Mouse (Mus musculus) monocyte, adult 59 days (primary cell): Measurements from ENCODE around the gene Kcnmb3. TPM values are rescaled to one million over a fixed set of nuclear protein-coding genes. Genes with fewer than 3 reads are reported as not detected.

Source experiments
- total RNA-seq, 2 experiments: library from RNA; stranded (reverse); gene quantifications; one replicate each; pipeline ENCODE4 v1.2.4; 2023

Kcnmb3 gene
- under 1 TPM in 1 of 2 experiments, not detected in 1; 0.82 TPM for total RNA-seq

DNA sequence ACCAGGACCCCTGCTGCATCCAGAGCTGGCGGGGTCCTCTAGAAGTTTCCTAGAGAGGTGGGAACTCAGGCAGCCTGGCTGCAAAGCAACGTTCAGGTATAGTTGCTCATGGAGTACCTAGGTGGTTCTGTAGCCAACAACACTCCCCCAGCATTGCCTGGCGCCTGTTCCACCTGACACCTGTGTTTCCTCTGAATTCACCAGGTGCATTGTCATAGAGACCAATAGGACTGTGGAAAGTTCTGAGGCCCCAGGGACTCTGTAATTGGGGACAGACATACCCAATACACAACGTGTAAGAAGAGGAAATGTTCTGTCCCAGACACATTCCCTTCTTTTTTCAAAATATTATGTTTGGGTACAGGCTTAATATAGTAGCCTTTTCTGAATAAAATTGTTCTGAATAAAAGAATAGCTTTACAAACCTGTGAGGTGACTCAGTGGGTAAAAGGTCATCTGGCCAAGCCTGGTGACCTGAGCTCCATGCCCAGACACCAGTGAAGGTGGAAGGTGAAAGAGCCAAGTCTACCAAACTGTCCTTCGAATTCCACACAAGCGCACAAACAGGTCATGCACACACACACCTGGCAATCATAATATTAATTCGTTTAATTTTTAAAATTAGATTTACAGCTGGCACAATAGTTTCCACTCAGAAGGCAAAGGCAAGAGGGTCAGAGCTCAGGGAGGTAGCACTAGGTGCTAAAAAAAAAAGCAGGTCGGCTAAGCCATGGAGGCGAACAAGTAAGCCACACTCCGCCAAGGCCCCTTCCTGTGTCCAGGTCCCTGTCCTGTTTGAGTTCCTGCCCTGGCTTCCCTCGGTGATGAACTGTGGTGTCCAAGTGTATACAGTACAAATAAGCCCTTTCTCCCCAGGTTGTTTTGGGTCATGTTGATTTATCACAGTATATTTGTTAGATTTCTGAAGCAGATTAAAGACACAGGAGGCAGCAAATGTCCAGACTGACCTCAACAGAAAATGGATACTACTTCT is at the start of gene Kcnmb3:
Gene Kcnmb3 (minus strand): TSS at position 135 of the 994 bp plus-strand sequence.

DNA sequence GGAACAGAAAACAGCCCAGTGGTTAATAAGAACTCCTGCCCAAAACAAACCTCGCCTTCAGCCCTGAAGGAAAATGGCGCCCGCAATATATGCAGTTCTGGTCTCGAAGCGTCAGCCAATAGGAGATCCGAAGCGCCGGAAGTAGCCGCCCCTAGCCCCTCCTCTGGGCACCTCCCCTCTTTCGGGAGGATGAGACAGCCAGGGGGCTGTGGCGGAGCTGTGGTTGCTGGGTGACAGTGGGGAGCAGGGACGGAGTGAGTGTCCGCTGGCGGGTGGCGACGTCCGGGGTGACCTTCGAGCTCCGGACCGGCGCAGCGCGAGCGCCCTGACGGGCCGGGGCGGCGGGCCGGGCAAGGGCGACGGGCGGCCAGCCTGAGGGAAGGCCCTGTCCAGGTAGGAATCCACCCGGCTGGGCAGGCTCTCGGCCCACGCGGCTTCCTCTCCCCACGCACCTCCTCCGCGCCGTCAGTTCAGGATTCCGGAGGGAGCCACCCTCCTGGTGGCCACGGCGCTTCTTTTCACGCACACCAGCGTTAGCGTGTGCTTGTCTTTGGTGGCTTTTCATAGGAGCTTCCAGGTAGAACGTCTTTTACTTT is 37.4 kb upstream of the Kcnmb3 start, which contains the start of gene Mfn1:
Gene Mfn1 (plus strand): TSS at position 163 of the 596 bp plus-strand sequence.

DNA sequence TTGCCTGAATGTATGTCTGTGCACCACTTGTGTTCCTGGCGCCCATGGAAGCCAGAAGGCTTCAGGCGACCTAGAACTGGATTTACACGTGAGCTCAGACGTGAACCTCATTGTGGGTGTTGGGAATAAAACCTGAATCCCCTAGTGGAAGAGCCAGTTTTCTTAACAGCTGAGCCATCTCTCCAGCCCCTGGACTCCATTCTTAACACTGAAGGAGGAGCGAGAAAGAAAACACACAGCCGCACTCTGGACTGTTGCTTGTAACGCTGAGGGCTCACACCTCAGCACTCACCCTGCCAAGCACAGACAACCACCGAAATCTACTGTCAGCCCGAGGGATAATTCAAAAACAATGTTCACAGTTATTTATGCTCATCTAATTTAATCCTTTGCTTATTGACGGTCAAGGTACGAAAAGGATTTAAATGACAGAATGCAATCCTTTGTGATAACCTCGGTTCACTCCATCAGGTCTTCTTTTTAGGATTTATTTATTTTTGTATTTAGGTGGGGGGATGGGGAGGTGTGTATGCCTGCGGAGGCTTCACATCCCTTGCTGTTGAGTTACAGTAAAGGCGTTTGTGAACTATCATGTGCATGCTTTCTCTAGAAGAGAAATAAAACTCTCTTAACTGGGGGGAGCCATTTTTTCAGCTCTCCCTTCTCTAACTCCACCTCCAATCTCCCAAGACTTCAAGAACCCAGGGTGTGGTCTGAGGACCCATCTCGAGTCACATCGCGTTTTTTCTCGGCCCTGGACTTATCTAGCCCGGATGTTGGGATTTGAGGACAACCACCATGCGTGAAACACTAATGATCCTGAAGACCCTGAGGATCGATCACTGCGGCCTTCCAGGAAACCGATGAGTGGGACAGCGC is 17.7 kb upstream of the Kcnmb3 start, which contains the start of gene Zfp639:
Gene Zfp639 (plus strand): TSS at position 764 of the 879 bp plus-strand sequence.

Other genes with a start within 250 kb of the Kcnmb3 start
- gene Zmat3, start 126.2 kb downstream of the Kcnmb3 start, total RNA-seq = 1 to 10 TPM; 5.0 to 7.0 TPM
- 10 to 100 TPM; 50.4 to 54.1 TPM for gene Pik3ca, start 94.6 kb downstream of the Kcnmb3 start, total RNA-seq
- gene Zfp639, start 18.0 kb upstream of the Kcnmb3 start, total RNA-seq = 10 to 100 TPM; 23.0 to 26.0 TPM
- 10 to 100 TPM; 32.2 to 40.7 TPM for gene Mfn1, start 37.2 kb upstream of the Kcnmb3 start, total RNA-seq
- gene Gnb4, start 124.4 kb upstream of the Kcnmb3 start, total RNA-seq = 10 to 100 TPM; 37.3 to 42.2 TPM
- 10 to 100 TPM; 37.3 to 38.4 TPM for gene Actl6a, start 214.1 kb upstream of the Kcnmb3 start, total RNA-seq
- gene Ndufb5, start 244.8 kb upstream of the Kcnmb3 start, total RNA-seq = 10 to 100 TPM; 67.3 to 81.5 TPM
- gene Mrpl47, start 245.4 kb upstream of the Kcnmb3 start, total RNA-seq = 1 to 10 TPM; 5.8 to 9.0 TPM